Mouse (Mus musculus): ENCODE data around the gene Cylc2. TPM values are rescaled to one million over a fixed set of nuclear protein-coding genes. Genes with fewer than 3 reads are reported as not detected.

The Cylc2 gene
- polyA plus RNA-seq (2014; fragmentation: Nextera tagmentation; extraction: Ambion mirVana): not detected in 2 replicates

DNA sequence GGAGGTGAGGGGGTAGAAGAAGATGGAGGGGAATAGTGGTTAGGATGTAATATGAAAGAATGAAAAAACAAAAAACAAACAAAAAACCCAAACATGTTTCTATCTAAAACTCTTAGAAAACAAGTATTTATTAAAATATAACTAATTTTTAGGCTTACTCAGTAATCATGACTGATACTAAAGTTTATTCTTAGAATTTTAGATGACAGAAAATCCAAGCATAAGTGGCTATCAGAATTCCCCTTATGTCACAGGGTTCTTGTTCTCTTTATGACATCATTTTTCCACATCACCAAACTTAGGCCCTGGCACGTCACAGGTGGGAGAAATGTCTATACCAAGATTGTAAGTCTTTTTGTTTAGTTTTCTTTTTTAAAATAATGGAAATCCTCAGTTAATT is at the start of gene Cylc2:
Gene Cylc2, plus strand, starts transcription at position 301 of the 400 bp plus-strand sequence.
- no peak within 1 kb of the TSS for H3K4me2 ChIP-seq
- H3K27ac ChIP-seq (ENCODE audit: low read depth, low read length): no peak within 1 kb of the TSS
- H3K9me3 ChIP-seq (replicated peaks; ENCODE audit: control insufficient read depth, low read length): no peaks in the 10 kb centered on the region
- no peak within 1 kb of the TSS for H3K9ac ChIP-seq (ENCODE audit: low read depth, low read length)
- no peak within 1 kb of the TSS for H3K4me3 ChIP-seq (ENCODE audit: low read depth, low read length)
- 76% methylated on average over 1 of the region's 1 CpGs for WGBS (ENCODE audit: insufficient replicate concordance)
- no peak for ATAC-seq (replicated peaks; ENCODE audit: insufficient number of reproducible peaks, low FRiP score, low TSS enrichment)
- H3K27me3 ChIP-seq (ENCODE audit: control insufficient read depth, insufficient read depth, low read length): no peaks in the 10 kb centered on the region
- H3K4me1 ChIP-seq (ENCODE audit: control insufficient read depth, insufficient read depth, low read length): no peaks in the 10 kb centered on the region
- no peaks in the 10 kb centered on the region for H3K36me3 ChIP-seq (ENCODE audit: control insufficient read depth, insufficient read depth, low read length)
